Mouse (Mus musculus) bone marrow, adult 2 months (tissue): ENCODE measurements around the gene Ap4b1. TPM values are rescaled to one million over a fixed set of nuclear protein-coding genes. Genes with fewer than 3 reads are reported as not detected.

Experiments used
- H3K27ac ChIP-seq: fragments of 200-500 bp; 2 replicates; pipeline ENCODE4 v1.5.1; 2012; ENCODE audit warnings: low read depth, mild to moderate bottlenecking, control low read depth, inconsistent platforms, low read length; ENCODE audit not compliant: control insufficient read depth, poor library complexity, insufficient read depth
- H3K4me1 ChIP-seq: fragments of 200-500 bp; 2 replicates; pipeline ENCODE4 v1.6.1; 2011; ENCODE audit warnings: low read length; ENCODE audit not compliant: control insufficient read depth, insufficient read depth
- H3K4me3 ChIP-seq: fragments of 200-500 bp; replicated peaks from 2 replicates; pipeline ENCODE3; 2011; ENCODE audit warnings: mild to moderate bottlenecking, low read depth, low read length, control low read depth; ENCODE audit not compliant: control insufficient read depth
- CTCF ChIP-seq: fragments of 200-500 bp; IDR thresholded peaks from 2 replicates; pipeline ENCODE4 v1.5.1; 2011; ENCODE audit warnings: low read length, control low read depth; ENCODE audit not compliant: control insufficient read depth, insufficient read depth
- POLR2A ChIP-seq: fragments of 200-500 bp; IDR thresholded peaks from 2 replicates; pipeline ENCODE4 v1.6.1; 2011; ENCODE audit warnings: low read depth, mild to moderate bottlenecking, control low read depth, low read length, borderline replicate concordance; ENCODE audit not compliant: control insufficient read depth
- WGBS: fragments of 180-500 bp; shearing (Covaris S2); methylation state at CpG from one replicate; pipeline ENCODE4 v1.1.7; 2018; 5-methylcytosine and 5-hydroxymethylcytosine counted together
- polyA plus RNA-seq: library from polyadenylated mRNA; stranded (reverse); fragments of >200 nt; gene quantifications from 2 replicates; pipeline ENCODE4 v1.2.4, GENCODE M21; 2011; ENCODE audit warnings: low replicate concordance; ENCODE audit not compliant: missing spikeins, insufficient read depth, insufficient read length

Gene Ap4b1
- polyA plus RNA-seq, 1 experiment = 34.2 TPM

- TF ChIP-seq CTCF = no peak
- no peak for TF ChIP-seq POLR2A
- 80% methylated on average over 8 of the region's 8 CpGs for WGBS
- Histone ChIP-seq H3K27ac (no peak overlapping the region), H3K4me1 (peaks cover 6% of the 10 kb centered on the region), H3K4me3 (no peak overlapping the region)
Observed at GRCm38 (mm10) chr3:103853804-103854203, 44.5 kb downstream of the Ap4b1 start.

- Histone ChIP-seq H3K4me1 (peaks cover 6% of the 10 kb centered on the region), H3K4me3 (no peak overlapping the region), H3K27ac (no peak overlapping the region)
- 43% methylated on average over 7 of the region's 7 CpGs for WGBS
- TF ChIP-seq CTCF = no peak
Observed at GRCm38 (mm10) chr3:103857036-103857805, 47.9 kb downstream of the Ap4b1 start.

- TF ChIP-seq POLR2A (no peak), CTCF (no peak)
- H3K27ac ChIP-seq = peak overlapping the region; percentile 25; the same call in 1 of the 2 replicates
- WGBS = 65% methylated on average over 6 of the region's 6 CpGs
- no peak overlapping the region for H3K4me3 ChIP-seq
- H3K4me1 ChIP-seq = peaks cover 6% of the 10 kb centered on the region
Observed at GRCm38 (mm10) chr3:103857977-103858563, 48.8 kb downstream of the Ap4b1 start.

- TF ChIP-seq CTCF = no peak
- peaks cover 6% of the 10 kb centered on the region for H3K4me1 ChIP-seq
- peak within 1 kb of the TSS; percentile 55 for H3K4me3 ChIP-seq
- peak within 1 kb of the TSS; percentile 91 for H3K27ac ChIP-seq
- WGBS = 3% methylated on average over 12 of the region's 12 CpGs
Observed at GRCm38 (mm10) chr3:103858881-103859801, 49.8 kb downstream of the Ap4b1 start, which contains the start of gene Ptpn22. Gene Ptpn22, plus strand, starts transcription at chr3:103859795.

GRCm38 (mm10) chr3:103859851-103860391 lies 50.6 kb downstream of the Ap4b1 start:
- Histone ChIP-seq H3K27ac (peak overlapping the region; percentile 91), H3K4me1 (peaks cover 6% of the 10 kb centered on the region), H3K4me3 (peak overlapping the region; percentile 43)
- no peak for TF ChIP-seq CTCF
- TF ChIP-seq POLR2A = peak; percentile 56; the same call in 1 of the 2 replicates
- WGBS = 0% methylated on average over 6 of the region's 6 CpGs

- H3K4me3 ChIP-seq = no peak overlapping the region
- WGBS = 60% methylated on average over 4 of the region's 4 CpGs
- H3K27ac ChIP-seq = no peak overlapping the region
- H3K4me1 ChIP-seq = peaks cover 2% of the 10 kb centered on the region; the same call in 1 of the 2 replicates
- TF ChIP-seq CTCF = no peak
- no peak for TF ChIP-seq POLR2A
Observed at GRCm38 (mm10) chr3:103862721-103863220, 53.5 kb downstream of the Ap4b1 start.

- TF ChIP-seq POLR2A = no peak
- TF ChIP-seq CTCF = no peak
- 81% methylated on average over 6 of the region's 6 CpGs for WGBS
- Histone ChIP-seq H3K4me3 (no peak overlapping the region), H3K4me1 (no peaks in the 10 kb centered on the region; the same call in 1 of the 2 replicates), H3K27ac (no peak overlapping the region)
Observed at GRCm38 (mm10) chr3:103864200-103864599, 54.9 kb downstream of the Ap4b1 start.
